Mouse (Mus musculus): ENCODE results near the gene Dnaaf3. TPM values are rescaled to one million over a fixed set of nuclear protein-coding genes. Genes with fewer than 3 reads are reported as not detected.

Gene Dnaaf3
- 6.0 and 6.2 TPM in 2 replicates for polyA plus RNA-seq (2012; rRNA removed)

DNA sequence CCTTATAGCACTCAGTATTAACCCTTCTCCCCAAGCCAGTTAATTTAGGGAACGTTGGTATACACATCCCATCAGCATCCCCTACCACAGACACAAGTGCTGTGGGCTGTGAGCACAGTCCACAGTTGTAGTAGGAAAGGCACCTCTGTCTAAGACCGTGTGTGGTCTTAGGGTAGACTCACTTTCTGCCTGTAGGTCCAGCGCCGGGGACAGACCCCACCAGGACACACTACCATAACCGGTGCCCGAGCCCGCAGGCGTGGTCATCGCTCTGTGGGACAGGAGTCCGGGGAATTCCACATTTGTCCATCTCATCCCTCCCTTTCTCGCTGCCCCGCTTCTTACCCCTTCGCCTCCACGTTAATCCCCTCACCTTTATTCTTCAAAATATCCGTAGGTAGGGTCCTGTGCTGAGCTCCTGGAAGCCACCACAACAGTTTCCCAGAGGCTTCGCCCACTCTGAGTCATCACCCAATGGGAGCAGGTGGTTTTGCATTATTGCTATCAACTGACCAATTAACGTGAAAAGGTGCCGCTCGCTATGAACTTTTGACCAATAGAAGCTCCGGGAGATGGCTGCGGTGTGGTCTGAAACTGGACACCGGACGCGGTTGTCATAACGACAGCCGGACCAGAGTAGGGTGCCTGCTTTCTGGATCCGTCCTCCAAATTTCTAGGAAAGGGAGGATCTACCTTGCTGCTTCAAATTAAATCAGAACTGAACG, at the start of gene Dnaaf3:
Gene Dnaaf3, minus strand, starts transcription at position 449 of the 725 bp plus-strand sequence.

DNA sequence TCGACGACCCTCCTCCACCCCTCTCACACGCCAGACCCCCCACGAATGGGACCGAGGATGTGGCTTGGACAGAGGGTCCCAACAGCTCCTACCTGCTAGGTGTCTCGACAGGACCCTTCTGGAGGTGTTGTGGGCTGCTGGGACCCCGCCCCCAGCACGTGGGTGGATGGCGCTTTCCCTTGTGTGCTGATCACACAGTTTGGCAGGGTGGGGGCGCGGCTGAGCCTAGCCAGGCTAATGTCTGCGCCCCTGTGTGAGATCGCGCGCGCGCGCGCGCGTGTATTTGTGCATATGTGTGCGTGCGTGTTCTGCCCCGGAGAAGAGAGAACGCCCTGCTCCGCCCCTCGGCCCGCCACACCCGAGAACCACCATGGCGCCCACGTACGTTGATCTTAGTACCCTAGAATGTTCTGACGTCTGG, 15.0 kb upstream of the Dnaaf3 start, which contains the start of gene Syt5:
Gene Syt5, minus strand, starts transcription at position 321 of the 421 bp plus-strand sequence.

DNA sequence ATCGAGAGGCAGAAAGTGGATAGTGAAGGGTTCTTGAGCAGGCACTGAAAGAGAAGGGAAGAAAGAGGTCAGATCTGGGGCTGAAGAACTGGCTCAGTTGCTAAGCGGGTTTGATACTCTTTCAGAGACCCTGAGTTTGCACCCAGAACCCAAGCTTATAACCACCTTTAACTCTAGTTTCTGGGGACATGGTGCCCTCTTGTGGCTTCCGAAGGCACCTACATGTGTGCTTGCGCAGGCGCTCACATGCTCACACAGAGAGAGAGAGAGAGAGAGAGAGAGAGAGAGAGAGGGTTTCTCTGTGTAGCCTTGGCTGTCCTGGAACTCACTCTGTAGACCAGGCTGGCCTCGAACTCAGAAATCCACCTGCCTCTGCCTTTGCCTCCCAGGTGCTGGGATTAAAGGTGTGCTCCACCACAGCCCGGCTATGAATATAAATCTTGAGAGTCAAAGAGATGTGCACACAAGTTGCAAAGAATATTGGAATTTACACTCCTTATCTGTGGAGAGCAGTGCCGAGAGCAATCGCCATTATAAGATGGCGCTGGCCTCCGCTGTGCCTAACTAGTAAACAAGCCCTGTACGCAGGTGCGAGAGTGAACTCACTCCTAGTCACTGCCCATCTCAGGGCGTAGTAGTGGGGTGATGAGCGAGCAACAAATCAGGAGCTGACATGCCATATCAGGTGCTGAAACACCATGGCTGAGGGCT, 7.9 kb downstream of the Dnaaf3 start, which contains the start of gene Tnni3:
Gene Tnni3, minus strand, starts transcription at position 18 of the 711 bp plus-strand sequence.

DNA sequence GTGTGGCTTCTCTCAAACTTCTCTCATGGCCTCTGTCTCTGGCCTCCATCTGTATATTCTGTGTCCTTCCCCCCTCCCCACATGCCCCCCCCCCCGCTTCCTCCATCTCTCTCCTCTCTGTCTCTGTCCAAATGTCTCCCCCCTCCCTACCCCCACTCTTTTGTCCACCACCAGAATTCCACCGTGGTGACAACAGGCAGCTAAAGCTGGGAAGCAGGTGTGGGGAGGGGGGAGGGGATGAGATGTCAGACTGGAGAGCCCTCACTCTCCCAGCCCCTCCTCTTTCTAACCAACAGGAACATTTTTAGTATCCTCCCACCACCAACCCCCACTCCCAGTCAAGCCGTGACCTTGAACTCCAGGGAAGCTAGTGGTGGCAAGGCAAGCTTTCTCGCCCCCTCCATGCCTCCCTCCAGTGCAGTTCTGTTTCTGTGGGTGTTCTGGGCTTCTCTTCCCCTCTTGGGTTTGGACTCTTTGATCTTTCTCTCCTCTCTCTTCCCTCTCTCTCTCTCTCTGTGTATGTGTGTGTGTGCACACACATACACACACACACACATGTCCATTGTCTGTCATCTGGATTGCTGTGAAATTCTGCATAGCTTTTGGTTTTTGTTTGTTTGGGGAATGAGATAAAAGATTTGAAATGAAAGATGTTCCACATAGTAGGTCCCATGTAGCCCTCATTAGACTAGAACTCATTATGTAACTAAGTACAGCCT, 15.8 kb downstream of the Dnaaf3 start, which contains the start of gene Tnnt1:
Gene Tnnt1, minus strand, starts transcription at position 51 of the 719 bp plus-strand sequence.

DNA sequence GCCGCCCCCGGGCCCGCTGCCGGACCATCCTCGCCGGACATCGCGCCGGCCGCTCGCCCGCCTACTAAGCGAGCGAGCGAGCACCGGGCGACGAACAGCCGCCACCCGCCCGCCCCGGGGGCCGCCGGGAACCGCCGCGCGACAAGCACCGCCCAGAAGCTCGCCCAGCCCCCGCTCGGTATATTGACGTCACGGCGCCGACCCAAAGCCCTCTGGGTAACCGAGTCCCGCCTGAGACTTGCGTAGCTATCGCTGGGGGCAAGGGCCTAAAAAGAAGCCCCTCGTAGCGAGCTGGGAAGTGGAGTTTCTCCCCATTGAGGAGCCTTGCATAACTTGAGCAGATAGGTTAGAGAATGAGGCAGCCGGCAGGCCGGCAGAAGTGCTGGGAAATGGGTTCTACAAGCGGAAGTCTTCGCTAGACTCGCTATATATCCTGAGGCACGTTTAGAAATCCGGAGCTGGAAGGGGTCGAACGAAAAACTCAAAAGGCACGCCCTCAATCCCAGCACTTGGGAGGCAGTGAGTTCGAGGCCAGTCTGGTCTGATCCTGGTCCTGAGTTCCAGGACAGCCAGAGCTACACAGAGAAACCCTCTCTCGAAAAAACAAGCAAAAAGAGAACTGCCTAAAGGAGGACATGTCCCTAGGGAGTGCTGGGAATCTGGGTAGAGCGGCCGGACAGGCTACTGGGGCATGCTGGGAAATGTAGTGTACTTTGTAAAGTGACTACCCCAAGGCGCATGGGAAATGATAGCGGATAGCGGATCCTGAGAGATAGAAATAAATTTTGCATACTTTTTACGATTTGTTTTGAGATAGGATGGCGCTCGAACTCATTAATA, 30.5 kb downstream of the Dnaaf3 start, which contains the start of gene Ppp1r12c:
Gene Ppp1r12c, minus strand, starts transcription at position 123 of the 840 bp plus-strand sequence.

Other genes with a start within 250 kb of the Dnaaf3 start
- not detected in 2 replicates for gene Ncr1, start 194.7 kb downstream of the Dnaaf3 start, polyA plus RNA-seq (2012; rRNA removed)
- gene Gp6, start 134.7 kb downstream of the Dnaaf3 start, polyA plus RNA-seq (2012; rRNA removed) = 0.03 and 0.07 TPM in 2 replicates
- gene Rdh13, start 86.8 kb downstream of the Dnaaf3 start, polyA plus RNA-seq (2012; rRNA removed) = 31.2 and 34.3 TPM in 2 replicates
- gene Eps8l1, start 71.8 kb downstream of the Dnaaf3 start, polyA plus RNA-seq (2012; rRNA removed) = 3.0 and 5.5 TPM in 2 replicates
- 97.6 and 105 TPM in 2 replicates for gene Ppp1r12c, start 30.8 kb downstream of the Dnaaf3 start, polyA plus RNA-seq (2012; rRNA removed)
- 3.6 and 45.1 TPM in 2 replicates for gene Tnnt1, start 16.1 kb downstream of the Dnaaf3 start, polyA plus RNA-seq (2012; rRNA removed)
- 6.4 and 7.6 TPM in 2 replicates for gene Tnni3, start 8.2 kb downstream of the Dnaaf3 start, polyA plus RNA-seq (2012; rRNA removed)
- 74.4 and 85.2 TPM in 2 replicates for gene Syt5, start 15.1 kb upstream of the Dnaaf3 start, polyA plus RNA-seq (2012; rRNA removed)
- gene Ptprh, start 71.6 kb upstream of the Dnaaf3 start, polyA plus RNA-seq (2012; rRNA removed) = 0.98 and 1.2 TPM in 2 replicates
- 59.1 and 59.5 TPM in 2 replicates for gene Tmem86b, start 99.0 kb upstream of the Dnaaf3 start, polyA plus RNA-seq (2012; rRNA removed)
- gene Ppp6r1, start 126.6 kb upstream of the Dnaaf3 start, polyA plus RNA-seq (2012; rRNA removed) = 110 and 116 TPM in 2 replicates
- 75.4 and 76.6 TPM in 2 replicates for gene Hspbp1, start 152.6 kb upstream of the Dnaaf3 start, polyA plus RNA-seq (2012; rRNA removed)
- 107 and 116 TPM in 2 replicates for gene Brsk1, start 158.2 kb upstream of the Dnaaf3 start, polyA plus RNA-seq (2012; rRNA removed)
- gene Tmem150b, start 192.8 kb upstream of the Dnaaf3 start, polyA plus RNA-seq (2012; rRNA removed) = 0.05 and 0.06 TPM in 2 replicates
- gene Kmt5c, start 207.7 kb upstream of the Dnaaf3 start, polyA plus RNA-seq (2012; rRNA removed) = 175 and 185 TPM in 2 replicates
- gene Cox6b2, start 220.6 kb upstream of the Dnaaf3 start, polyA plus RNA-seq (2012; rRNA removed) = 37.5 and 49.7 TPM in 2 replicates
- gene Fam71e2, start 238.8 kb upstream of the Dnaaf3 start, polyA plus RNA-seq (2012; rRNA removed) = not detected in 2 replicates

All from central nervous system, embryonic 14 days (tissue).